ENCODE assay signal across 8 mouse cellular contexts in genomic region chr1:36784365-36785134, GRCm38 (mm10). TPM values are rescaled to one million over a fixed set of nuclear protein-coding genes. Genes with fewer than 3 reads are reported as not detected.
DNase-seq lines count a peak whose midpoint lies in the region; ATAC-seq lines count a peak whose summit lies in the region.

No protein-coding gene starts in this region.

- no peaks in the 10 kb centered on the region for H3K9me3 ChIP-seq in hindbrain, embryonic 15.5 days

- DNase-seq in cerebellum, postnatal 36 days: peak; percentile 90 to 95
- peak; percentile 84 for DNase-seq in gastrocnemius, adult 18-20 months (ENCODE audit: low spot score)
- peak; percentile 76 to 78 for DNase-seq in layer of hippocampus, postnatal 36 days
- DNase-seq in lung, postnatal 25 days (ENCODE audit: low spot score): peak; percentile 76
- peak; percentile 85 for DNase-seq in retina, postnatal 1 day
- DNase-seq in urinary bladder, postnatal 25 days (ENCODE audit: low spot score): peak; percentile 82

- 3% methylated on average over 20 of the region's 20 CpGs for WGBS in hindbrain, embryonic 15.5 days

- peak; percentile 53 for ATAC-seq in activated CD4-positive, CD25-positive, alpha-beta regulatory T cell, adult 4 months
- peak; percentile 85 for ATAC-seq in hindbrain, embryonic 15.5 days (ENCODE audit: low FRiP score, low read depth)

- H3K36me3 ChIP-seq in hindbrain, embryonic 15.5 days: no peaks in the 10 kb centered on the region

- peak overlapping the region; percentile 68 for H3K9ac ChIP-seq in hindbrain, embryonic 15.5 days

- peaks cover 13% of the 10 kb centered on the region; the same call in 1 of the 2 replicates for H3K4me1 ChIP-seq in hindbrain, embryonic 15.5 days (replicated peaks)

- peak overlapping the region; percentile 77 for H3K27ac ChIP-seq in hindbrain, embryonic 15.5 days (replicated peaks)

- H3K4me2 ChIP-seq in hindbrain, embryonic 15.5 days: peak overlapping the region; percentile 93

- no peaks in the 10 kb centered on the region for H3K27me3 ChIP-seq in hindbrain, embryonic 15.5 days

- peak overlapping the region; percentile 47 for H3K4me3 ChIP-seq in hindbrain, embryonic 15.5 days

RNA-seq across cellular contexts. Expression of gene Zap70, which starts 23.0 kb away (rescaled TPM):
- polyA plus RNA-seq in activated CD4-positive, CD25-positive, alpha-beta regulatory T cell, adult 4 months (2017; shearing (Covaris generic)): 100 to 1,000 TPM; 171 to 269 TPM
- total RNA-seq in gastrocnemius, adult 18-20 months (2021): under 1 TPM; 0.19 to 0.73 TPM
- 1.4 and 1.5 TPM in 2 replicates for polyA plus RNA-seq in hindbrain, embryonic 15.5 days (2015; fragmentation: Nextera tagmentation; extraction: Ambion mirVana)
- 1 to 10 TPM; 4.0 to 5.0 TPM for total RNA-seq in layer of hippocampus, postnatal 36 days (2021)

Comparison
In these comparisons a context has a peak if more than half of its experiments do, and no peak if none do; other contexts are left out.
1. Peak in every context shown above with its lines: DNase-seq, ATAC-seq, H3K4me3 ChIP-seq and H3K27ac ChIP-seq.